Mouse (Mus musculus): ENCODE measurements around the gene Rpa2.
"Not testable (repeated sequence)": the region's sequence is repeated elsewhere in the genome, so short reads cannot be mapped to it uniquely, and the experiment has no call there.

Gene Rpa2

DNA sequence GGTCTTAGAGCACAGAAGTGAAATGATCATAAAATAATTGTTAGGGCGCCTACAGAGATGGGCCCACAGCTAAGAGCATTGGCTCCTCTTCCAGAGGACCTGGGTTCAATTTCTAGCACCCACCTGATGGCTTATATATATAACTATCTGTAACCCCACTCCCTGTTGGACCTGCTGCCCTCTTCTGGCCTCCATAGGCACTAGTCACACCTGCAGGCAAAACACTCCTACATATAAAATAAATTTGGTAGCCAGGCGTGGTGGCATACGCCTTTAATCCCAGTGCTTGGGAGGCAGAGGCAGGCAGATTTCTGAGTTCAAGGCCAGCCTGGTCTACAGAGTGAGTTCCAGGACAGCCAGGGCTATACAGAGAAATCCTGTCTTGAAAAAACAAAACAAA, 5.0 kb upstream of the Rpa2 start:
- not testable (repeated sequence) for DNase-seq

DNA sequence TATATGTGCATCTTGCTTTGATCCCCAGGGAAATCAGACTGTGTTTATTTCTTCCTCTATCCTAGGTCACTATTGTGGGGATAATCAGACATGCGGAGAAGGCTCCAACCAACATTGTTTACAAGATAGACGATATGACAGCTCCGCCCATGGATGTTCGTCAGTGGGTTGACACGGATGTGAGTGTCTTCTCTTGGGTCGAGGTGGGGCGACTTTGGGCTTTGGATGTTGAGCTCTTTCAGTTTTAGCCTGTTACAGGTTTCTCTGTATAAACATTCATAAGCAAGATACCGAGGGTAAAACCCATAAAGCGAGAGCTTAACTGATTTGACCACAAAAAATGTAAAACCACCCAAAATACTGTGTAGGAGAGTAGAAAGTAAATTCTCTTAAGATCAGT, 3.6 kb downstream of the Rpa2 start:
- no peak for DNase-seq

DNA sequence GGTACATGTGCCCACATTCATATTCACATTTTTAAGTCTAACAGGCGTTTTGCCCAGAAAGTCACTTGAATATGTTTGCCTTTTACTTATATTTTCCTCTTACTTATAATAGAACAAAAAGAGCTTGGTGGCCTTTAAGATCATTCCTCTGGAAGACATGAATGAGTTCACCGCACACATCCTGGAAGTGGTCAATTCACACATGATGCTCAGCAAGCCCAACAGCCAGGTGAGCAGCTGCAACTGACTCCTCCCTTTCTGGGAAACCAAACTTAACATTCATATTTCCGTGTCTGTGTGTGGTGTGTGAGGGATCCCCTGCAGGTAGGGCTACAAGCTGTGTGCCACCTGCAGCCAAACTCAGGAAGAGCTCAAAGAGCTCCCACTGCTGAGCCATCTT, 6.8 kb downstream of the Rpa2 start:
- no peak for DNase-seq

DNA sequence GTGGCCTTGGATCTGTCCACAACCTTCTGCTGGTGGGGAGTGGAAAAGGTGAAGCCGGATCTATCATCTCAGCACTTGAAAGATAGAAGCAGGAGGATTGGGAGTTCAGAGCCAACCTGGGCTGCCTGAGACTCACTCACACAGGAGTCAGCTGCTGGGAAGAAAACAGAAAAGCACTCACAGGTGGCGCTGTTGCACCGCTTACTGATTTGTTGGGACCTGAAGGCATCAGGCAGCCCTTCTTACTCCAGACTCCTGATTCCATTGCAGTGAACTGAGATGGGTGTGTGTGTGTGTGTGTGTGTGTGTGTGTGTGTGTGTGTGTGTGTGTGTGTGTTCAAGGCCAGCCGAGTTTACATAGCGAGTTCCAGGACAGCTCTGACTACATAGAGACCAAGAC, 8.6 kb downstream of the Rpa2 start:
- peak; percentile 34 for DNase-seq

DNA sequence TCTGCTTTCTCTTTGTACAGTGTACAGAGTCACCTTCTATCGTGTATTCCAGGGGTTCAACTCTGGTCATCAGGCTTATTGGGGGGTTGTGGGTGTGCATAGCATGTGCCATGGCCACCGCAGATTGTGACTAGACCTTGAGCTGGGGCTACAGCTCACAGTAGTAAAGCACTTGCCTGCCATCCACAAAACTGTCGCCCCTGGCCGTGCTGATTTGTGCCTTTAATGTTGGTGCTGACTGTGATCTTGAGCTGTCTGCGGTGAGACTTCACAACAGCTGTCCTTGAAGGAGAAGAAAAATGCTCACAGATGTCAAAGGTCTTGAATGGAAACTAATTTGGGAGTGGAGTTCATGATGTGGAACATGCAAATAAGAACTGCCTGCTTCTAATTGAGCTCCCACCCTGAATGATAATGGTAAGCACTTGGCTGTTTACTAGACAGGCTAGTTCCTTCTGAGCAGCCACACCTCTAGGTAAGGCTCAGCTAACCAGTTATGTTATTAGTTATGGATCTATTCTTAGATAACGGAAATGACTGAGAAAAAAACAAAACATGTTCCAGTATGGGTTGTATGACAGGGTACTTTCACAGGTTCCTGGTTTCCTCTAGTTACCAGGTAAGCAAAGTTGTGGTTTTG, 10.6 kb downstream of the Rpa2 start:
- DNase-seq, result no peak

DNA sequence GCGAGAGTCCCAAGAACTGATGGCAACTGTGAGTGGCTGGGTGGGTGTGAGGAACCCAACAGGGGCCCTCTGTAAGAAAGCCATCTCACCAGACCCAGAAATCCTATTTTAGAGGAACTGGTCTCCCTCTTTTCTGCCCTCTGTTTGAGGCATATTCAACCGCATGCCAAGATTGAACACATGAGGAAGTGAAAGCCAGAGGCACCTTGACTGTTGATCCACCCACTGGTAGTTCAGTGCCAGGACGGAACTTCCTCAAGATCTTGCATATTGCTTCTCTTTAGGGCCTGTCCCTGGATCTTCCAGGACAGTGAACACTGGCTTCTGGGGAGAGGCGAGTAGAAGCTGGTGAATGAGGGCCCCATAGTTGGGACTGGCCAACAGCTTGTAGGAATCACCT, 12.2 kb downstream of the Rpa2 start:
- DNase-seq, result no peak

DNA sequence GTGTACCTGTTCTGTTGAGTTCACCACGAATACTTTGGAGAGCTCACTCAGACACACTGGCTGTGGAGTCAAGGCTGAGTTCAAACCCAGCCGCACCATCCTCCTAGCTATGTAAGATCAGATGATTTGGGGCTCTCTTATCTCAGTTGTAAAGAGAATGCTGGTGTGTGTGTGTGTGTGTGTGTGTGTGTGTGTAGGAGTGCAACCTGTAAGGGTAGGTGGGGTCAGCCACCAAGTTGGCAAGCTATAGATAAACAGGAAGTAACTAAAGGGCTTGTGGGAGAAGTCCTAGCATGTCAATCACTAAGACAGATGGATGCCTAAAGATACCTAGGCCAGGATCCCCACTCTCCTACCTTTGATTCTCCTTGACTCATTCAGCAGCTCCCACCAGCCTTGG, 15.6 kb downstream of the Rpa2 start:
- DNase-seq, result no peak

DNA sequence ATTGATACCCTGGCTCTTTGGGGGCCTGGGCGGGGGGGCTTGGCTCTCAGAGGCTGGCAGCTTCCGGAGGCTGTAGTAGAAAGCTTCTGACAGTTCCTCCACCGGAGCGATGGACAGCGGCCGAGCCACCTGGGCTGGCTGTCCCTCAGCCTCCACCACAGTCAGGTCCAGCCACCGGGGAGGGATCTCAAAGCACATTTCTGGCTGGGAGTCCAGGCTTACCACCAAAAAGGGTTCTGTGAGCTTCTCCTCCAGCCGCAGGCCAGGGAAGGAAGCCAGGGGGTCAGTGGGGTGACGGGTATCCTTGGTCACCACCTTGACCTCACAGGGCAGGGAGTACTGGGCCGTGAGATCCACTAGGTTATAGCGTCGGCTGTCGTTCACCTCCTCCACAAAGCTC, 17.1 kb downstream of the Rpa2 start:
- no peak for DNase-seq

DNA sequence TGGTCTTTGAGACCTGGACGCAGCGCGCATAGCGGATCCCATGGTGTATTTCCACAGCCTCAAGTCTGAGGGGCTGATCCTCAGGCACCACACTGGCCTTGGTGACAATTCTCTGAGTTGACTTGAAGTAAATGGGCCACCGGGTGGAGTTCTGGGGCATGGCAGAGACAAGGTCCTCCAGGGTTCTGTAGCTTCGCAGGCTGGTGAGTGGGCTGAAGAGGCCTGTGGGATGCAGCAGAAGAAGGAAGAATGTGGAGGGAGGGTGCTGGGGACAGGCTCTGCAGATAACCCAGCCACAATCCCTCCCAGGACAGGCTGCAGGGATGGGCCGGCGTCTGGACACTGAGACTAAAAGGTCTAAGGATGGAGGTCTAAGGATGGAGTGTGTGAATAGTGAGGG, 21.6 kb downstream of the Rpa2 start:
- no peak for DNase-seq

DNA sequence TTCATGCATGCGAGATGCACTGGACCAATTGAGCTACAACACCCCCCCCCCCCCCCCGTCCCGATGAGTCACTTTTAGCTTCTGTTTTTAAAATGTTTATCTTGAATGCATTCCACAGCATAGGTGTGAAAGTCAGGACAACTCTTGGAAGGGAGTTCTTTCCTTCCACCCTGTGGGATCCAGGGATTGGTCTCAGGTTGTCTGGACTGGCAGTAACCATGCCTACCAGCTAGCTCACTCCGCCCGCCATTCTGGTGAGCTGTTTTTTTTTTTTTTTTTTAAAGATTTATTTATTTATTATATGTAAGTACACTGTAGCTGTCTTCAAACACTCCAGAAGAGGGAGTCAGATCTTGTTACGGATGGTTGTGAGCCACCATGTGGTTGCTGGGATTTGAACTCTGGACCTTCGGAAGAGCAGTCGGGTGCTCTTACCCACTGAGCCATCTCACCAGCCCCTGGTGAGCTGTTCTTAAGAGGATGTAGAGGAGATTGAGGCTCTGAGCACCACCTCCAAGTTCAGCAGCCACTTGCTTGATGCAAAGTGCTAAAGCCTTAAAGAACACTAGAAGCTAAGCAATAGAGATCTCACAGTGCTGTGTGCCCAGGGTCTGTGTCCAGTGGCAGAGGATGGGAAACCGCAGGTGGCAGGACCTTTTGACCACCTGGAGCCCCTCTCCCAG, 25.3 kb downstream of the Rpa2 start:
- DNase-seq, result not testable (repeated sequence)

DNA sequence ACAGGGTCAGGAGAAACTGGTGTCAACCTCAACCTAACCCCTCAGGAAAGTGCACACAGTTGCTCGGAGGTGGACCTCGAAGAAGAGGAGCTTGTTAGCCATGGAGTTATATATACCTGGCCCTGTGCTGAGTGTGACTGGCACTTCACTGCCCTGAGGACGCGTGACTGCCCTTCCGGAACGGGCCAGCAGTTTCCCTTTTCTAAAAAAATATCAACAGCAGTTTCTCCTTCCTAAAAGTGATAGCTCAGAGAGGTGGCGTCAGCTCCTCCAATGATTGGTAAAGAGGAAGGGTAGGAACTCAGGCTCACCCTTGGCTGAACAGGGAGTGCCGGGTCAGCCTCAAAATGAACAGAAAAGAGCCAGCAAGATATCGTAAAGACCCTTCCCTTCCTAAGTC, 25.9 kb downstream of the Rpa2 start:
- DNase-seq, result no peak

DNA sequence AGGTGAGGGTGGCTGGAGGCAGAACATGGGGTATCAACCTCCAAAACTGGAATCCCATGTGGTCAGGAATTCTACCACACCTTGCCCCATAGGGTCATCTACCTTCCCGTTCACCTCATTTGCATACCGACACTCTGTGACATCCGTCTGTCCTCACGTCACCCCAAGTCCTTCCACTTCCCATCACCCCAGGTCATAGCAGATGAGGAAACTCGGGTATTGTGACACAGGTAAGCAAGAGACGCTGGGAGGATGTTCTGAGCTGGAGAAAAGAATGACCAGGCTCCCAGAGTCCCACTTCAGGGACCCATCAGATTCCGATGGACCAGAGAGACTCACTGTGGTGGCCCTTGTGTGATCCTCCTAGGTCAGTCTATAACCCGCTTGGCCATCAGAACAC, 26.6 kb downstream of the Rpa2 start:
- no peak for DNase-seq

DNA sequence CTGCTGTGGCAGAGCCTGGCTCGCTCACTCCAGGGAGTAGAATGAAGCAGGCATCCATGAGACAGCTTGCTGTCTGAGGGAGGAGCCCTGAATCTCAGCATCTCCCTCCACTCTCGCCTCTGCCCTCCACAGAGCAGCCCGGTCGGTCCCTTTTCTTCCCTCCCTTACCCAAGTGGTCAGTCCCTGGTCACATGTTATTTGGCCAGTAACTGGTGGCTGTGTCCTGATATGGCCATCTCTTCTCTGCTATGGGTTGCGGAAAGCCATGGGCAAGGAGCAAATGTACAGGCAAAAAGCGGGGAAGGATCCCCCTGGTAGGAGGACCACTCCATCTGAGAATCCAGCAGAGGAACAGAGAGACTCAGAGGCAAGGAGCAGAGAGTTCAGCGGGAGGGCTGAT, 27.0 kb downstream of the Rpa2 start:
- DNase-seq, result no peak

DNA sequence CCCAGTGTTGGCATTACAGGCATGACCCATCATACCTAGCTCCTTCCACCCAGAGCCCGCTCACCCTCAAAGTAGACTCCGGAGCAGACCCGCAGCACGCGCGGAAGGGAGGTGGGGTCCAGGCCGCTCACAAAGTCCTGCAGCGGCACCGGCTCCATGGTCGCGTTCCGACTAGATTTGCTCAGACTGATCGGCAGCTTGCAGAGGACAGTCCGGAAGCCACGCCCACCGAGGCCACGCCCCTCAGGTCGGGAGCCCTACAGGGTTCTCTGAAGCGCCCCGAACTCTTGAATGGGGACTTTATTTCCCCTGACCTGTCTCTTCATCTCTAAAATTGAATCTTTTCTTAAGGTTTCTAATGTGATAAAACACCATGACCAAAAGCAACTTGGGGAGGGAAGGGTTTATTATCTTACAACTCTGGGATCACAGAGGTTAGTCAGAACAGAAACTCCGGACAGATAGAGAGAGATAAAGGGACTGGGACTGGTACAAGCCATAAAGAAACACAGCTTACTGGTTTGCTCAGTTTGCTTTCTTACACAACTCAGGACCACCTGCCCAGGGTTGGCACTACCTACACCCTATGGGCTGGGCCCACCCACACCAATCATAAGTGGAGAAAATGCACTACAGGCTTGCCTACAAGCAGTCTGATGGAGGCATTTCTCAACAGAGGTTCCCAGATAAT, 28.2 kb downstream of the Rpa2 start, which contains the start of gene Themis2:
Themis2 (minus strand) TSS at position 192 of the 691 bp plus-strand sequence.
- peak; percentile 44 for DNase-seq

DNA sequence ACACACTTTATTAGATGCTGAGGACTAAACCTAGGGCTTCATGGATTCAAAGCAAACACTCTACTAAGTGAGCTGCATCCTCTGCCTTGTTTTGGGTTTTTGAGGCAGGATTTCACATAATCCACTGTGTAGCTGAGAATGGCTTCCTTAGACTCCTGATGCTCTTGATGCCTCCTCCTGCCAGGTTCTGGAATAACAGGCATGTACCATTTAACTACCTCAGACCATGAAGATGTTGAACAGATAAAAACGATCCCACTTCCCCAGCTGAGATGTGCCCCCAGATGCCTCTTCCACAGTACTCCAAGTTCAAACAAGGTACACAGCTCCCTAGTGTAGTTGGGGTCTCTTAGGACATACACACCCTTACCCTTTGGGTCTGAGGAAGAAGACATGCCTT, 29.3 kb downstream of the Rpa2 start:
- no peak for DNase-seq

DNA sequence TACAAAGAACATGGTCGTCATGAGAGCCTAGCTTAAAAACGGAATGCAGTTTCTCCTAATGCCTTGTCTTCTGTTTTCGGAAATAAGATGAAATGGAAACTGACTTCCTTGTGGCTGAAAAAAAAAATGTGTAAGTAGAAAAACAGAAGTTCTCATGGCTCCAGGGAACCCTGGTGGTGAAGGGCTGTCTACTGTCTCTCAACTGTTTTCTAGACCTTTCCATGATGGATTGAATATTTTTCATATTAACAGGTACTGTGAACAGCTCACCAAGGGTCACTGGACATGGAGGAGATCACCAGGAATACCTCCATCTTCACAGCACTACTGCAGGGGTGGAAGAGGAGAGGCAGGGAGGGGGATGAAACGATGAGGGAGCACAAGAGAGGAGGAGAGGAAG, 29.9 kb downstream of the Rpa2 start:
- no peak for DNase-seq

DNA sequence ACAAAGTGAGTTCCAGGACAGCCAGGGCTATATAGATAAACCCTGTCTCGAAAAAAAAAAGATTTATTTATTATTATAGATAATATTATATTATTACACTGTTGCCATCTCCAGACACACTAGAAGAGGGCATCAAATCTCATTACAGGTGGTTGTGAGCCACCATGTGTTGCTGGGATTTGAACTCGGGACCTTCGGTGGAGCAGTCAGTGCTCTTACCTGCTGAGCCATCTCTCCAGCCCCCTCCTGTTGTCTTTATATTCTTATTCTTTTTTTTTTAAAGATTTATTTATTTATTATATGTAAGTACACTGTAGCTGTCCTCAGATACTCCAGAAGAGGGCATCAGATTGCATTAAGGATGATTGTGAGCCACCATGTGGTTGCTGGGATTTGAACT, 30.5 kb downstream of the Rpa2 start:
- DNase-seq, result not testable (repeated sequence)

DNA sequence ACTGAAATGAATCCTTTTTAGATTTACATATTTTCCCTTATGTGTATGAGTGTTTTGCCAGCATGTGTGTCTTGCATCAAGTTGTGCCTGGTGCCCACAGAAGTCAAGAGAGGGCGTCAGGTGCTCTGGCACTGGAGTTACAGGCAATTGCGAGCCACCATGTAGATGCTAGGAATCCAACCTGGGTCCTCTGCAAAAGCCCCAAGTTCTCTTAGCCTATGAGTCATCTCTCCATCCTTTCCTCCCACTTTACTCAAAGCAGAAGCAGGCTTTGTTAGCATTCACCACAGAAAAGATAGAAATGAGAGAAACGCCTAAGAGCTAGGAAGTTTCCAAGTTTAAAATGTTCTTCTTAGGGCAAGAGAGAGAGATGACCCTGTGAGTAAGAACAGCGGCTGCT, 31.7 kb downstream of the Rpa2 start:
- DNase-seq, result no peak

DNA sequence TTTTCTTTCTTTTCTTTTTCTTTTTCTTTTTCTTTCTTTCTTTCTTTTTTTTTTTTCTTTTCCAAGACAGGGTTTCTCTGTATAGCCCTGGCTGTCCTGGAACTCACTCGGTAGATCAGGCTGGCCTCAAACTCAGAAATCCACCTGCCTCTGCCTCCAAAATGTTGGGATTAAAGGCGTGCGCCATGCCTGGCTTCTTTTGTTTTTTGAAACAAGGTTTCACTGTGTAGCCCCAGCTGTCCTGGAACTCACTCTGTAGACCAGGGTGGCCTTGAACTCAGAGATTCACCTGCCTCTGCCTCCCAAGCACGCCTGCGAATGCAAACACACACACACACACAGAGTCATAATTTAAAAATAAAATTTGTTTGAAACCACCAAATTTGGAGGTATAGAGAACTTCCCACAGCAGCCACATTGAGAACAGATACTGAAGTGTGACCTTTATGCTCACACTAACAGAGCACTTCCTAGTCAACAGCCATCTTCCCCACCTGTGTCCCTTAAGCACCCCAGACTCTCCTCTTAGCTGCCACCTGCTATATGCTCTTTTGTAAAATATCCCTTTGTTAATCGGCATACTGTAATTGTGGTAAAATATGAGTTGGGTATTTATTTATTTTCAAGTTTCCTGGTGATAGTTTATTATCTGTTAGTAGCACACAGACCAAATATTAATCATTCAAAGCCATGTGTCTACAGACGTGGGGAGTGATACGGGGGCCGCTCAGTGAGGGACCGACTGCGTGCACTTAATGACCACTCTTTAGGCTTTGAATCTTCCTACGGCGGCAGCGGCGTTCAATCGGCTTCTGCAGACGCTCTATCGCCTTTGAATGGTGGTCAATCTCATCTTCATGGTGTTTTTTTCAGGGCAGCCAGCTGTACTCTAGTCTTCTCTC, 33.3 kb downstream of the Rpa2 start:
- DNase-seq, result no peak

DNA sequence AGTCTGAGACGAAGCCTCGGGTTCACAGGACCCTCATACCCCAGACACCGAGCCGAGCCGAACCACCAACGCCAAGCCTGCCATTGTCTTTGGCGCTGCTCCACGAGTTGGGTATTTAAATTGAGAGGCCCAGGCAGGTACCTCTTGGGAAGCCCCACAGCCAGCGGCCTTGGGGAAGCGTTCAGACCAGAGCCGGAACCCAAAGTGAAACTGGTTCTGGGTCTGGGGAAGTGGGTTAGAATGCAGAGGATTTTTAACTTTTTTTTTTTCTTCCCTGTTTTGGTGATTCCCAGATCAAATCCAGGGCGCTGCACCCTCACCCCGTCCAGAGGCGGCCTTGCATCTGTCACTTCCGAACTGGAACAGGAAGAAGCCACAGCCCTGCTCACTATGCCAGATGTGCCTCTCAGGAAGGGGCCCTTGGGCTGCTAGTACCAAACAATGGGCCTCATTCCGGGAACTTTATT, 34.1 kb downstream of the Rpa2 start:
- no peak for DNase-seq

DNA sequence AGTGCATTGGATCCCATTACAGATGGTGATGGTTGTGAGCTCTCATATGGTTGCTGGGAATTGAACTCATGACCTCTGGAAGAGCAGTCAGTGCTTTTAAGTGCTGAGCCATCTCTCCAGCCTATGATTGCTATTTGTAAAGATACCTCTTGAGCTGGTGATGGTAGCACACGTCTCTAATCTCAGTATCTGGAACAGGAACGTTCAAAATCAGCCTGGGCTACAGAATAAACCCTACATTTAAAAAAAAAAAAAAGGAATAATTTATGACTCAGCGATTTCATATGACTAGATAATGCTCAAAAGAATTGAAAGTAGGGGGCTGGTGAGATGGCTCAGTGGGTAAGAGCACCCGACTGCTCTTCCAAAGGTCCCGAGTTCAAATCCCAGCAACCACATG, 35.1 kb downstream of the Rpa2 start:
- no peak for DNase-seq

DNA sequence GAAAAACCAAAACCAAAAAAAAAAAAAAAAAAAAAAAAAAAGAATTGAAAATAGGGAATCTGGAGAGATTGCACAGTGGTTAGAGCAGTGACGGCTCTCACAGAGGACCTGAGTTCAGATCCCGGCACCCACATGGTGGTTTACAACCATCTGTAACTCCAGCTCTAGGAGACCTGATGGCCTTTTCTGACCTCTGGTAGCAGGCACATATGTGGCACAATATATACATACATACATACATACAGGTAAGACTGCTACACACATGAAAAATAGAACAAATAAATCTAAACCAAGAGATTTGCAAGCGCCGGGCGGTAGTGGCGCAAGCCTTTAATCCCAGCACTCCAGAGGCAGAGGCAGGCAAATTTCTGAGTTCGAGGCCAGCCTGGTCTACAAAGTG, 35.7 kb downstream of the Rpa2 start:
- DNase-seq, result no peak

DNA sequence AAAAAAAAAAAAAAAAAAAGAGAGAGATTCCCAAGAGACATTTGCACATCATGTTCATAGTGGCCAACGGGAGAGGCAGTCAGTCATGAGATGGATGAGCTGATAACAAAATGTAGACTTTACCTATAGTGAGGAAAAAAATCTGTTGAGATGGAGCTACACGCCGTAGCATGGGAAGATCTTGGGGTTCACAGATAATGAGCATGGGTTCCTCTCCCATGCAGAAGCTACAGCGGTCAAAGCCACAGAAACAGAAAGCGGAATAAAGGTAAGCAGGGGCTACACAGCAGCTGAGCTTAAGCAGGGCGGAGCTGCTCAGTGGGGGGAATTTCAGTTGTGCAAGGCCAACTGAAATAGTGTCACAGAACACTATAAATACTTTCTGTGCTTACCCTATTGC, 36.2 kb downstream of the Rpa2 start:
- DNase-seq, result no peak
